Mouse (Mus musculus) embryonic facial prominence, embryonic 12.5 days (tissue): ENCODE data around the gene Cela1. TPM values are rescaled to one million over a fixed set of nuclear protein-coding genes. Genes with fewer than 3 reads are reported as not detected.

ENCODE experiments used
- ATAC-seq: fragments of 200-750 bp; cut with Nextera tagmentation; 2 replicates; pipeline ENCODE4 v1.8.0; 2017; ENCODE audit not compliant: insufficient number of reproducible peaks, insufficient read depth, low FRiP score, low TSS enrichment
- H3K27ac ChIP-seq: fragments of 300-500 bp; sonication (generic); 2 replicates; pipeline ENCODE4 v1.5.1; 2016; ENCODE audit warnings: mild to moderate bottlenecking
- H3K27me3 ChIP-seq: fragments of 300-500 bp; sonication (generic); 2 replicates; pipeline ENCODE4 v1.6.1; 2016; ENCODE audit warnings: mild to moderate bottlenecking, moderate library complexity
- H3K36me3 ChIP-seq: fragments of 300-500 bp; sonication (generic); 2 replicates; pipeline ENCODE4 v1.6.1; 2016; ENCODE audit warnings: mild to moderate bottlenecking
- H3K4me1 ChIP-seq: fragments of 300-500 bp; sonication (generic); 2 replicates; pipeline ENCODE4 v1.6.1; 2016
- H3K4me2 ChIP-seq: fragments of 300-500 bp; sonication (generic); replicated peaks from 2 replicates; pipeline ENCODE4 v1.6.1; 2016; ENCODE audit warnings: mild to moderate bottlenecking, moderate library complexity
- H3K4me3 ChIP-seq: fragments of 300-500 bp; sonication (generic); 2 replicates; pipeline ENCODE4 v1.5.1; 2016; ENCODE audit warnings: mild to moderate bottlenecking
- H3K9ac ChIP-seq: fragments of 300-500 bp; sonication (generic); 2 replicates; pipeline ENCODE4 v1.6.1; 2016; ENCODE audit warnings: mild to moderate bottlenecking, moderate library complexity
- H3K9me3 ChIP-seq: fragments of 300-500 bp; sonication (generic); 2 replicates; pipeline ENCODE4 v1.6.1; 2016; ENCODE audit warnings: mild to moderate bottlenecking, moderate library complexity
- WGBS: fragments of 180-500 bp; shearing (Covaris S2); methylation state at CpG from one replicate; pipeline ENCODE4 v1.1.7; 2016; 5-methylcytosine and 5-hydroxymethylcytosine counted together
- polyA plus RNA-seq: library from polyadenylated mRNA; unstranded; fragments of >200 nt; fragmentation: Nextera tagmentation; extraction: Ambion mirVana; gene quantifications from 2 replicates; pipeline ENCODE4 v1.2.1, GENCODE M21; 2016

Cela1 gene
- polyA plus RNA-seq, 1 experiment from 2014 or later = 2.4 TPM

DNA sequence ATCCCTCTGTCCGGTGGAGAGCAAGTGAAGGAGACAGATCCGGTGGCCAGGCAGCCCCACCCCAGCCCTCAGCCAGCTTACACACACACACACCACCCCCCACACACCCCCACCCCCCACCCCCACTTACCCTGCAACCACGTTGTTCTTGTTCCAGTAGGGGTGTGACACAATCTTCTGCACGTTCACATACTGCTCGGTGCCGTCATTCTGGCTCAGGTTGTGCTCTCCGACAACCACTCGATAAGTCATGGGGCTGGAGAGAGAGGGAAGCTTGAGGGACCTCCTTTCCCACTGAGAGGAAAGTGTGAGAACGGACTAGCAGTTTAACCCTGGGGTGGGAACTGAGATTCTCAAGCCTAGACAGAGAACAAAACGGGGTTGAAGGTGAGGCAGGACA lies 3.3 kb downstream of the Cela1 start:
- H3K4me3 ChIP-seq = no peak overlapping the region
- no peaks in the 10 kb centered on the region for H3K9me3 ChIP-seq
- H3K4me2 ChIP-seq = no peak overlapping the region
- peaks cover 7% of the 10 kb centered on the region; the same call in 1 of the 2 replicates for H3K4me1 ChIP-seq
- H3K36me3 ChIP-seq = no peaks in the 10 kb centered on the region
- no peak; the same call in 1 of the 2 replicates for ATAC-seq
- H3K9ac ChIP-seq = no peak overlapping the region
- WGBS = 67% methylated on average over 10 of the region's 10 CpGs
- no peak overlapping the region for H3K27ac ChIP-seq
- no peaks in the 10 kb centered on the region for H3K27me3 ChIP-seq

DNA sequence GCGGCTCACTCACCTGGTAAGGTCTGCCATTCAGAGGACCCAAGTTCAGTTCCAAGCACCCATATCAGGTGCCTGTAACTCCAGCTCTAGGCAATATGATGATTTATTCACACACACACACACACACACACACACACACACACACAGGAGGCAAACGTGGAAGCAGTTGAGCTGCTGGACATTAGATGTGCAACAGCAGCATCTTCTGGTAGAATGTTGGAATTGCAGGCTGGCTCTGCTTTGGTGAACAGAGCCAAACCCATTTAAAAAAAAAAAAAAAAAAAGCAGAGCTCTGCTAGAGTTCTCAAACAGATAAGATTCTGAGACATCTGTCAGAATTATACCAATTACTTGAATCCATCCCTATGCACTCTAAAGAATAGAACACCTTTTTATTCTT lies 4.7 kb downstream of the Cela1 start:
- Histone ChIP-seq H3K27ac (no peak overlapping the region), H3K9me3 (no peaks in the 10 kb centered on the region), H3K4me3 (no peak overlapping the region), H3K36me3 (no peaks in the 10 kb centered on the region), H3K4me2 (no peak overlapping the region), H3K9ac (no peak overlapping the region), H3K4me1 (peaks cover 7% of the 10 kb centered on the region; the same call in 1 of the 2 replicates), H3K27me3 (no peaks in the 10 kb centered on the region)
- WGBS = 47% methylated on average over 2 of the region's 2 CpGs
- no peak for ATAC-seq

DNA sequence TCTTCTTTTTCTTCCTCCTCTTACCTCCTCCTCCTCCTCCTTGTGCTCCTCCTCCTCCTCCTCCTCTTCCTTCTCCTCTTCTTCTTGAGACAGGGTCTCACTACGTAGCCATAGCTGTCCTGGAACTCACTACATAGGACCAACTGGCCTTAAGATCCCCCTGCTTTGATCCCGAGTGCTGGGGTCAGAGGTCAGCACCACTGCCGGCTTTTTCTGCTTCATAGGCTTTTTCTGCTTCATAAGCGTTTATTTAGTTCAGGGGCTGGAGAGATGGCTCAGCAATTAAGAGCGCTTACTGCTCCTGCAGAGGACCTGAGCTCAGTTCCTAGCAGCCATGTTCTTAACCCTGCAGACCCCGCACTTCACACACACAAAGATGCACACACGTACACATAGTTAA lies 6.0 kb downstream of the Cela1 start:
- H3K36me3 ChIP-seq = no peaks in the 10 kb centered on the region
- H3K4me1 ChIP-seq = peaks cover 3% of the 10 kb centered on the region; the same call in 1 of the 2 replicates
- H3K9ac ChIP-seq = no peak overlapping the region
- ATAC-seq = no peak
- H3K4me3 ChIP-seq = no peak overlapping the region
- no peak overlapping the region for H3K27ac ChIP-seq
- H3K27me3 ChIP-seq = no peaks in the 10 kb centered on the region
- no peak overlapping the region for H3K4me2 ChIP-seq
- H3K9me3 ChIP-seq = no peaks in the 10 kb centered on the region
- 29% methylated on average over 7 of the region's 7 CpGs for WGBS

DNA sequence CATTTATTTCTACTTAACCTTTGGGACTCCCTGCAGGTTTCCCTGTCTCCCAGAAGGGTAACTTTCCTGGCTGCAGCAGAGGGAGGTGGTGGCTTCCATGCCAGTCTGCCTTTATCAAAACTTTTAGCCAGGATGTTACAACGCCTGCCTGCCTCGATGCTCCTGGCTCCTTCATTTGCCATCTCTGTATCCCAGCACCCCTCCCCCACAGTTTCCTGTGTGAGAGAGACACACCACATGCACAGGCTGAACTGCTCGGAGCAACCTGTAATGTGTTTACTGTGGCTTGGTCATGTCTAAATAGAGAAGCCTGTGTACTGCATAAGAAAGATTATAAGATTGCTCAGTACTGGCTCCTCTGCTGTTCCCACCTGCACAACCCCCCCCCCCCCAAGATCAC lies 7.3 kb downstream of the Cela1 start:
- Histone ChIP-seq H3K4me2 (no peak overlapping the region), H3K9me3 (no peaks in the 10 kb centered on the region), H3K9ac (no peak overlapping the region), H3K4me1 (peaks cover 3% of the 10 kb centered on the region; the same call in 1 of the 2 replicates), H3K36me3 (no peaks in the 10 kb centered on the region), H3K4me3 (no peak overlapping the region), H3K27me3 (no peaks in the 10 kb centered on the region), H3K27ac (no peak overlapping the region)
- 49% methylated on average over 3 of the region's 3 CpGs for WGBS
- ATAC-seq = no peak

DNA sequence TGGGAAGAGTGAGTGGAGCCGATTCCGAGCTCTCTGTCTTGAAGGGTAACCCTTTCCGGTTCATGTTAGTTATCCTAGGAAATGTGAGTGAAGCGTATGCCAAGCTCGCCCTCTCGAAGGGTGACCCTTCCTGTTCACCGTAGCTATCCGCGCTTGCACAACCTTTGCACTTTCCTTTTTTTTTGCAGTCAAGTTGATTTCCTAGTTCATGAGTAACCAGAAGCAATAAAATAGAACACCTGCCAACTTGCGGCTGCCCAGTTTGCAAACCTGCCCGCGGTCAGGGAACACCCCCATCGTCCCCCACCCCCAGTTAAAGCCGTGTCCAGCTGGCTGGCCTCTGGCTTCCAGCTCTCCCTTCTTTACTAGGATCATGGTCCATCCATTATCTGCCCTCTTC lies 8.7 kb downstream of the Cela1 start:
- WGBS = 92% methylated on average over 14 of the region's 14 CpGs
- H3K27ac ChIP-seq = no peak overlapping the region
- H3K27me3 ChIP-seq = no peaks in the 10 kb centered on the region
- no peaks in the 10 kb centered on the region for H3K36me3 ChIP-seq
- H3K4me1 ChIP-seq = peaks cover 3% of the 10 kb centered on the region; the same call in 1 of the 2 replicates
- no peak overlapping the region for H3K4me2 ChIP-seq
- ATAC-seq = no peak
- H3K9me3 ChIP-seq = no peaks in the 10 kb centered on the region
- no peak overlapping the region for H3K9ac ChIP-seq
- no peak overlapping the region for H3K4me3 ChIP-seq

DNA sequence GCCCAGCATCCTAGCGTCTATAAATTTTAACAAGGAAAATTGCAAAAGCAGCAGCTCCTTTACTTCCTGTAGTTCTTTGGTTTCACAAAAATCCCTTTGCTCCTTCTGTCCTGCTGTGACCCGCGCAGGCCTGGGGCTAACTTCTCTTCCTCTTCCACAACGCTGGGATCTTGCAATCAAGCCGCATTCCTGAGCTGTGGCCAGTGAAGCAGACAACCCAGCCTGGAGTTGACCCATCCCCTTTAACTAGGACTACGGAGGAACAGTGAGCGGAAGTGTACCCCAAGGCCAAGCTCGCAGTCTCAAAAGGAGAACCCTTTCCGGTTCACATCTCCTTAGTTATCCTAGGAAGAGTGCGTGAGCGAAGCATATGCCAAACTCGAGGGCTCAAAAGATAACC lies 9.1 kb downstream of the Cela1 start:
- Histone ChIP-seq H3K27ac (no peak overlapping the region), H3K4me2 (no peak overlapping the region), H3K4me1 (peaks cover 3% of the 10 kb centered on the region; the same call in 1 of the 2 replicates), H3K36me3 (no peaks in the 10 kb centered on the region), H3K9me3 (no peaks in the 10 kb centered on the region), H3K9ac (no peak overlapping the region), H3K4me3 (no peak overlapping the region), H3K27me3 (no peaks in the 10 kb centered on the region)
- 61% methylated on average over 12 of the region's 12 CpGs for WGBS
- no peak for ATAC-seq

DNA sequence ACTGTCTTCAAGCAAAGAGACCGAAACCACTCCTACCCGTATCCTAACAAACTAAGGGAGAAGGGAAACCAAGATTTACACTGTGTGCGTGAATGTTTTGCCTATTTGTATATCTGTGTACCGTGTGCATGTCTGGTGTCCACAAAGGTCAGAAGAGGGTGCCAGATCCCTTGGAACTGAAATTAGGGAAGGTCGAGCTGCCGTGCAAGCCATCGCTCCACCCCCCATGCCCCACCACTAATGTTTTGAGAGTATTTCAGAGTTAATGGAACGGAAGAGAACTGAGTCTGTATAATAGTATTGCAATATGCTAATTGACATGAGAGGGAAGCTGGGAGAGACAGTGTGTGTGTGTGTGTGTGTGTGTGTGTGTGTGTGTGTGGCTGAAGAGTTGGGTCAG lies 10.0 kb downstream of the Cela1 start:
- no peak for ATAC-seq
- Histone ChIP-seq H3K4me2 (no peak overlapping the region), H3K4me3 (no peak overlapping the region), H3K27me3 (no peaks in the 10 kb centered on the region), H3K9ac (no peak overlapping the region), H3K36me3 (no peaks in the 10 kb centered on the region), H3K4me1 (peaks cover 3% of the 10 kb centered on the region; the same call in 1 of the 2 replicates), H3K27ac (no peak overlapping the region), H3K9me3 (no peaks in the 10 kb centered on the region)
- 88% methylated on average over 8 of the region's 8 CpGs for WGBS

DNA sequence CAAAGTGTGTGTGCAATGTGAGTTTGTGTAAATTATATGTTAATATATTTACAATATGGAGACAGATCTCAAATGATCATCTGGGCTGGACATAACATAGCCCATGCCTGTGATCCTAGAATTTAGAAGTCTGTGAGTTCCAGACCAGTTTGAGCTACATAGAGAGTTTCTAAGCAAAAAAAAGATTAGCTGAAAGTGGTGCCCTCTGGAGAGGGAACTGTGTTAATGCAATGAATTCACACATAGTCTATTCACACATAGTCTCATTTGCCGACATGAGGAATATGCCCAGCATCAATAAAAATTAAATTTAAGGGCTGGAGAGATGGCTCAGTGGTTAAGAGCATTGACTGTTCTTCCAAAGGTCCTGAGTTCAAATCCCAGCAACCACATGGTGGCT lies 11.2 kb downstream of the Cela1 start:
- Histone ChIP-seq H3K4me2 (no peak overlapping the region), H3K4me1 (no peaks in the 10 kb centered on the region), H3K36me3 (no peaks in the 10 kb centered on the region), H3K4me3 (no peak overlapping the region), H3K27ac (no peak overlapping the region), H3K9me3 (no peaks in the 10 kb centered on the region), H3K27me3 (no peaks in the 10 kb centered on the region), H3K9ac (no peak overlapping the region)
- no peak for ATAC-seq
- 89% methylated on average over 1 of the region's 1 CpGs for WGBS

DNA sequence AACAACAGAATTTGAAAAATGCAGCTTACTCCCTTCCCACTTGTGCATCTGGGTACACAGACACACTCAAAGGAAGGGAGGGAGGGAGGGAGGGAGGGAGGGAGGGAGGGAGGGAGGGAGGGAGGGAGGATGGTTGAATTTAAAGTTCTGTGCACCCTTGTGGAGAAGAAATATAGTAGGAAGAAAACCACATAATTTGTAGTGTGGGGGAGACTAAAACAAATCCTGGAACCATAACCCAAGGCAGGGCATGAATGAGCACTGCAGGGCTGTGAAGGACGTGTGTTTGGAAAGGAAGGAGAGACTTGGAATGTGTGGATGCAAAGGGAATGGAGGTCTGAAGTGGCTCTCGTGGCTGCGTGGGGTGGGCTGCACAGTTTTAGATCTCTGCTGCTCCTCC lies 12.2 kb downstream of the Cela1 start:
- WGBS = 40% methylated on average over 3 of the region's 3 CpGs
- Histone ChIP-seq H3K4me2 (no peak overlapping the region), H3K4me1 (no peaks in the 10 kb centered on the region), H3K9me3 (no peaks in the 10 kb centered on the region), H3K4me3 (no peak overlapping the region), H3K36me3 (no peaks in the 10 kb centered on the region), H3K9ac (no peak overlapping the region), H3K27me3 (no peaks in the 10 kb centered on the region), H3K27ac (no peak overlapping the region)
- ATAC-seq = no peak

DNA sequence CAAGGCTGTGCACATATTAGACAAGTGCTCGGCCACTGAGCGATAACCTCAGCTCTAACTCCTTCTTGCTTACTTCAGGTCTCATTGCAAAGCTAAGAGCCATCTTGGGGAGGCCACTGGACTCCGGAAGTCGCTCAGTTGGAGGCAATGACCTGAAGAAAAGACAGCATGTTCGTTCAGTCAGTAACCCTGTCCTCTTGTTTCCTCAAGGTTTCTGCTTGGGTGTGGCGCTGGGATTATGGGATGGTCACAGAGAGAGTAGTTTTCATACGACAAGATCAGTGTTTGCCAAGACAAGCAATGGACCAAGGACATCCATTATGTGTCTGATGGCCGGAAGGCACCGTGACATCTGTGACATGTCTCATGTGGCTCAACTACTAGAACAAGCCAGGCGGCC lies 13.2 kb downstream of the Cela1 start:
- WGBS = 87% methylated on average over 10 of the region's 10 CpGs
- H3K9ac ChIP-seq = no peak overlapping the region
- H3K4me2 ChIP-seq = no peak overlapping the region
- no peaks in the 10 kb centered on the region for H3K4me1 ChIP-seq
- H3K36me3 ChIP-seq = no peaks in the 10 kb centered on the region
- H3K27me3 ChIP-seq = no peaks in the 10 kb centered on the region
- H3K27ac ChIP-seq = no peak overlapping the region
- no peak overlapping the region for H3K4me3 ChIP-seq
- ATAC-seq = no peak
- H3K9me3 ChIP-seq = no peaks in the 10 kb centered on the region

DNA sequence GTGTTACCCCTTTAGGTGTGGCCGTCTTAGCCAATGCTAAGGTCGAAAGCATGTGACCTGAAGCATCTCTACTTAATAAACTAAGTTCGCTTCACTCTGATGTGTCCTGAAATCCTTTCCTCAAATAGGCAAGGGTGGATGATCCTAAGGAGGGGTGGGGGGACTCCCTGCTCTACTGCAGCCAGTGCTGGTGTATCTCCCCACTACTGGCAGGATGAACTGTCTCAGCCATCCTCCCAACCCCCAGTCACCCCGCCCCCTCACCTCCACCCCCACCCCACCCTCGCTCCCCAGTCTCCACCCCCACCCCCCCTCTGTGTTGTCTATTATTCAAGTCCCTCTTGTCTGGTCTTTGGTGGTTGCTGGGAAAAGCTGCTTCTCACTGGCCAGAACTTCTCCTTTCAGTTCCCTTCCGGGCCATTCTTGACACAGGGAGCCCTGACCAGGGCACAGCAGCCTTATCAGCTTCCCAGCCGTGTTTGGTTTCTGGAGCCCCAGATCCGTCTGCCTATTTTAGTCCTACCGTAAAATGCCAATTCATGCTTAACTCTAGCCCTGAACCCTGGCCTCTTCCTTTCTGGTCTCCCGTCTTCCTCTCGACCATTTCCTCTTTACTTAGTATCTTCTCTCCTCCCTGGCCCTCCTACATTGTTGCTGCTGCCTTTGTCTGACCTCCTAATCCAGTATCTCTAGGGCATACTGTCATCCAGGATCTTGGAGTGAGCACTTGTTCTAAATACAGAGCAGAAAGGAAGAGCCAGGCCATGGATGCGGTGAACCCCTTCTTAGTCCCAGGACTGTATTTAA lies 13.9 kb downstream of the Cela1 start:
- no peak for ATAC-seq
- Histone ChIP-seq H3K4me1 (no peaks in the 10 kb centered on the region), H3K27me3 (no peaks in the 10 kb centered on the region), H3K9me3 (no peaks in the 10 kb centered on the region), H3K4me2 (no peak overlapping the region), H3K27ac (0 out of 2 replicates have a peak overlapping the region, but pooled peaks have one; percentile 11), H3K36me3 (no peaks in the 10 kb centered on the region), H3K4me3 (no peak overlapping the region), H3K9ac (no peak overlapping the region)
- 45% methylated on average over 12 of the region's 12 CpGs for WGBS

DNA sequence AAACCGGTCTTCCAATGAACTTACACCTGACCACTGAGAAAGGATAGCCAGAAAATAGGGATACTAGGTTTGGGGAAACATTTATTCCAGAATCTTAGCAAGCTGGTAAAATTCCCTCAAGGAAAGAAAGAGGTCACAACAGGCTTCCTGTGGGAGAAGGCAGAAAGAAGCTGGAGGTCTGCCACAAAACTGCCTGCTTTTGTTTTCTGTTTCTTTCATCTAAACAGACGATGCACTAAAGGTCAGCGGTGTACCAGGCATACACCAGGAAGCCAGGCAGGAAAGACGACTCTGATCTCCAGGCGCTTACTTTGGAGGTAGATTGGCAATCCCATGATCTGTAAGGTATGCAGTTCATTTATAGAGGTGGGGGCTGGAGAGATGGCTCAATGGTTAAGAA lies 16.9 kb downstream of the Cela1 start:
- H3K9ac ChIP-seq = no peak overlapping the region
- H3K4me3 ChIP-seq = no peak overlapping the region
- H3K9me3 ChIP-seq = no peaks in the 10 kb centered on the region
- WGBS = 71% methylated on average over 5 of the region's 5 CpGs
- H3K4me2 ChIP-seq = no peak overlapping the region
- H3K4me1 ChIP-seq = peaks cover 4% of the 10 kb centered on the region; the same call in 1 of the 2 replicates
- no peak overlapping the region for H3K27ac ChIP-seq
- H3K27me3 ChIP-seq = 0 out of 2 replicates have a peak, but pooled peaks cover 2% of the 10 kb centered on the region
- ATAC-seq = no peak
- no peaks in the 10 kb centered on the region for H3K36me3 ChIP-seq
